Mouse (Mus musculus) thymus, adult 2 months (tissue): Measurements from ENCODE around the gene Slc4a2. TPM values are rescaled to one million over a fixed set of nuclear protein-coding genes. Genes with fewer than 3 reads are reported as not detected.

Source experiments
- DNase-seq: peaks from one replicate; pipeline ENCODE4 v3.0.0; 2021
- H3K27ac ChIP-seq: fragments of 200-500 bp; 2 replicates; pipeline ENCODE4 v1.5.1; 2012; ENCODE audit warnings: low read length, control low read depth; ENCODE audit not compliant: control insufficient read depth, insufficient read depth
- H3K27me3 ChIP-seq: fragments of 200-500 bp; 2 replicates; pipeline ENCODE4 v1.6.1; 2012; ENCODE audit warnings: mild to moderate bottlenecking, low read length, moderate library complexity, mixed read lengths; ENCODE audit not compliant: control insufficient read depth, insufficient read depth
- H3K36me3 ChIP-seq: fragments of 200-500 bp; 2 replicates; pipeline ENCODE4 v1.6.1; 2012; ENCODE audit warnings: mild to moderate bottlenecking, low read length, moderate library complexity; ENCODE audit not compliant: control insufficient read depth, insufficient read depth
- H3K4me1 ChIP-seq: fragments of 200-500 bp; replicated peaks from 2 replicates; pipeline ENCODE4 v1.6.1; 2012; ENCODE audit warnings: low read length; ENCODE audit not compliant: control insufficient read depth, insufficient read depth
- H3K4me3 ChIP-seq: fragments of 200-500 bp; 2 replicates; pipeline ENCODE4 v1.5.1; 2012; ENCODE audit warnings: mild to moderate bottlenecking, low read length, control low read depth, moderate library complexity; ENCODE audit not compliant: control insufficient read depth, insufficient read depth
- CTCF ChIP-seq: fragments of 200-500 bp; IDR thresholded peaks from 2 replicates; pipeline ENCODE4 v1.5.1; 2012; ENCODE audit warnings: mild to moderate bottlenecking, control low read depth, low read length, moderate library complexity, borderline replicate concordance; ENCODE audit not compliant: control insufficient read depth, poor library complexity, insufficient read depth; ENCODE audit errors: extremely low read depth
- POLR2A ChIP-seq: fragments of 200-500 bp; IDR thresholded peaks from 2 replicates; pipeline ENCODE4 v1.6.1; 2012; ENCODE audit warnings: mild to moderate bottlenecking, low read length, control low read depth, moderate library complexity; ENCODE audit not compliant: control insufficient read depth, poor library complexity, insufficient read depth; ENCODE audit errors: extremely low read depth
- WGBS: fragments of 180-500 bp; shearing (Covaris S2); methylation state at CpG from one replicate; pipeline ENCODE4 v1.1.7; 2018; 5-methylcytosine and 5-hydroxymethylcytosine counted together
- polyA plus RNA-seq: library from polyadenylated mRNA; depleted of rRNA; stranded (reverse); fragments of >200 nt; gene quantifications from 2 replicates; pipeline ENCODE4 v1.2.3, GENCODE M21; 2012; rRNA removed

Slc4a2 gene
- polyA plus RNA-seq, 1 experiment: 118 TPM

- peaks cover 16% of the 10 kb centered on the region for H3K36me3 ChIP-seq
- no peak for DNase-seq
- H3K27ac ChIP-seq: no peak overlapping the region
- H3K27me3 ChIP-seq: no peaks in the 10 kb centered on the region
- H3K4me1 ChIP-seq: no peaks in the 10 kb centered on the region
- WGBS: 96% methylated on average over 14 of the region's 14 CpGs
- no peak for TF ChIP-seq CTCF
- no peak for TF ChIP-seq POLR2A
- H3K4me3 ChIP-seq: no peak overlapping the region
Measured at GRCm38 (mm10) chr5:24490413-24490920, 66.8 kb downstream of the Slc4a2 start.

Other genes with a start within 250 kb of the Slc4a2 start
- 187 and 196 TPM in 2 replicates for gene Kcnh2, start 72.2 kb upstream of the Slc4a2 start, polyA plus RNA-seq
- gene Nos3, start 59.0 kb upstream of the Slc4a2 start, polyA plus RNA-seq: 3.7 and 5.7 TPM in 2 replicates
- 6.8 and 8.1 TPM in 2 replicates for gene Atg9b, start 31.7 kb upstream of the Slc4a2 start, polyA plus RNA-seq
- 78.2 and 85.0 TPM in 2 replicates for gene Abcb8, start 30.2 kb upstream of the Slc4a2 start, polyA plus RNA-seq
- 2.1 and 2.6 TPM in 2 replicates for gene Asic3, start 10.4 kb upstream of the Slc4a2 start, polyA plus RNA-seq
- 62.3 and 87.0 TPM in 2 replicates for gene Cdk5, start 307 bp upstream of the Slc4a2 start, polyA plus RNA-seq
- gene Fastk, start 21.4 kb downstream of the Slc4a2 start, polyA plus RNA-seq: 424 and 481 TPM in 2 replicates
- gene Tmub1, start 24.0 kb downstream of the Slc4a2 start, polyA plus RNA-seq: 122 and 136 TPM in 2 replicates
- 111 and 117 TPM in 2 replicates for gene Agap3, start 28.3 kb downstream of the Slc4a2 start, polyA plus RNA-seq
- gene Gbx1, start 103.4 kb downstream of the Slc4a2 start, polyA plus RNA-seq: 0.05 TPM in 2 replicates
- 0.38 and 9.5 TPM in 2 replicates for gene Asb10, start 117.1 kb downstream of the Slc4a2 start, polyA plus RNA-seq
- gene 4931409K22Rik, start 133.0 kb downstream of the Slc4a2 start, polyA plus RNA-seq: not detected in 2 replicates
- gene Abcf2, start 153.6 kb downstream of the Slc4a2 start, polyA plus RNA-seq: 117 and 121 TPM in 2 replicates
- 53.5 and 55.5 TPM in 2 replicates for gene Chpf2, start 162.9 kb downstream of the Slc4a2 start, polyA plus RNA-seq
- 3.7 and 6.1 TPM in 2 replicates for gene Smarcd3, start 200.6 kb downstream of the Slc4a2 start, polyA plus RNA-seq